8 mouse cellular contexts compared by ENCODE assay signal in the genomic region with DNA sequence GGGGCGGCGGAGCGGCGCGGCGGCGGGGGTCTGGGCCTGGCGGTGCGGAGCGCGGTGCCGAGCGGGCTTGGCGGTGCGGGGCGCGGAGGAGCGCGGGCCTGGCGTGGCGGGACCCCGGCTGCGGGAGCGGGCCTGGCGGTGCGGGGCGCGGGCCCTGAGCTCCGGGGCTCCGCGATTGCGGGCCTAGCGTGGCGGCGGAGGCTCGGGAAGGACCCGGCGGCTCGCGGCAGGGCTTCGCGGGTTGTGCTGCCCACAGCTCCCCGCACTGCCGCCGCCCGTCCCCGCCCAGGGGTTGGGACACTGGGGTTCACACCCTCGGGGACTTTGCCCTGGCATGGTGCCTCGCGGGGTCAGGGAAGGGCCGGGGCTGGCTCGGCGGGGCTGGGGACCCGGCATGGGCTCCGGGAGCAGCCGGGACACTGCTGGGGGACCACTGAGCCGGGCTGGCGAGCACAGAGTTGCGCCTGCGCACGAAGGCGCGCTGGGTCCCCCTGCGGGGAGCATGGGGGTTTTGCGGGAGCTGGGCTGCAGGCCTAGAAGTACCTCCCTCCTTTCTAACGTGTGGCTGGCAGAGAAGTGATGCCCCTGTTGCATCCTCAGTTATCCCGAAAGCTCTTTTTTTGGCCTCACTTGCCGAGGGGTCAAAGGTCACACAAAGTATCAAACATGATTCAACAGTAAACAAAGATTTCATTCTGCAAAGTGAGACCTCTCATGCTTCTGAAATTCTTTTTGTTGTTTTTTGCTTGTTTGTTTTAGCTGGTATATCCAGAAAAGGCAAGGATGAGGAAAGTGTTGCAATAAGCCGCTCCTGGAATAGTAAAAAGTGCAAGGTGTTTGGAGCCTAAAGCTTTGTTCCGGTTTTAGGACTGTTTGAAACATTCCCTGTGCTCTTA. TPM values are rescaled to one million over a fixed set of nuclear protein-coding genes. Genes with fewer than 3 reads are reported as not detected.
A peak's percentile ranks its signal among the peaks of the same experiment; 100 is the strongest.
DNase-seq lines count a peak whose midpoint lies in the region; ATAC-seq and TF ChIP-seq lines count a peak whose summit lies in the region.

Slc35d1 (minus strand) TSS at position 240 of the 896 bp plus-strand sequence.

- no peak for TF ChIP-seq EP300 in MEL (IDR thresholded peaks at IDR 0.05; ENCODE audit: low read depth in 1 of 2, low read length in 2 of 2)

- peaks cover 0 to 8% of the 10 kb centered on the region in 2 experiments; a peak in 3 of 4 replicates for H3K36me3 ChIP-seq in MEL (ENCODE audit: control insufficient read depth in 1 of 2, insufficient read depth in 2 of 2, low read length in 2 of 2)
- no peaks in the 10 kb centered on the region for H3K36me3 ChIP-seq in forebrain, embryonic 16.5 days (ENCODE audit: control insufficient read depth, insufficient read depth)
- H3K36me3 ChIP-seq in lung, embryonic 15.5 days = no peaks in the 10 kb centered on the region; the same call in 1 of the 2 replicates

- peaks cover 0 to 5% of the 10 kb centered on the region in 2 experiments; a peak in 3 of 4 replicates for H3K4me1 ChIP-seq in MEL (ENCODE audit: control insufficient read depth in 1 of 2, insufficient read depth in 2 of 2, low read length in 2 of 2)
- peaks cover 9% of the 10 kb centered on the region for H3K4me1 ChIP-seq in forebrain, embryonic 16.5 days (replicated peaks; ENCODE audit: control insufficient read depth, insufficient read depth, low read length)
- peaks cover 12% of the 10 kb centered on the region for H3K4me1 ChIP-seq in lung, embryonic 15.5 days

- TF ChIP-seq CTCF in MEL (IDR thresholded peaks at IDR 0.05 in 2 of 3, conservative IDR thresholded peaks at IDR 0.05 in 1 of 3; ENCODE audit: control insufficient read depth in 1 of 3, insufficient read depth in 1 of 3, low read depth in 2 of 3, low read length in 3 of 3, poor library complexity in 1 of 3, severe bottlenecking in 1 of 3) = no peak

- H3K27me3 ChIP-seq in MEL (ENCODE audit: control insufficient read depth in 1 of 2, insufficient read depth in 2 of 2, low read length in 2 of 2) = no peaks in the 10 kb centered on the region
- no peaks in the 10 kb centered on the region for H3K27me3 ChIP-seq in forebrain, embryonic 16.5 days (replicated peaks; ENCODE audit: control insufficient read depth, insufficient read depth, low read length)
- no peaks in the 10 kb centered on the region for H3K27me3 ChIP-seq in lung, embryonic 15.5 days

- peak within 1 kb of the TSS; percentile 91 for H3K4me3 ChIP-seq in MEL (ENCODE audit: control insufficient read depth in 1 of 2, insufficient read depth in 1 of 2, low read depth in 2 of 2, low read length in 2 of 2)
- peak within 1 kb of the TSS; percentile 84 for H3K4me3 ChIP-seq in forebrain, embryonic 16.5 days (replicated peaks; ENCODE audit: low read length)
- peak within 1 kb of the TSS; percentile 86 for H3K4me3 ChIP-seq in lung, embryonic 15.5 days

- ATAC-seq in forebrain, embryonic 16.5 days = peak; percentile 96
- peak; percentile 93 for ATAC-seq in lung, embryonic 15.5 days (ENCODE audit: borderline replicate concordance, extremely low read depth, low FRiP score, low TSS enrichment)

- peak within 1 kb of the TSS; percentile 57 for H3K27ac ChIP-seq in MEL (ENCODE audit: control insufficient read depth, low read depth, low read length)
- peak within 1 kb of the TSS; percentile 99 for H3K27ac ChIP-seq in forebrain, embryonic 16.5 days (ENCODE audit: low read length)
- peak within 1 kb of the TSS; percentile 97 for H3K27ac ChIP-seq in lung, embryonic 15.5 days

- WGBS in forebrain, embryonic 16.5 days = 2% methylated on average over 55 of the region's 70 CpGs
- 1% methylated on average over 69 of the region's 70 CpGs for WGBS in lung, embryonic 15.5 days

- no peak for TF ChIP-seq RAD21 in MEL (IDR thresholded peaks at IDR 0.05; ENCODE audit: low read depth, low read length)

- peak; percentile 77 for DNase-seq in MEL (ENCODE audit: low read depth, low spot score)
- DNase-seq in cerebellum, adult 11-12 months = peak; percentile 81
- DNase-seq in heart, postnatal 36 days = peak; percentile 75 to 84
- peak; percentile 60 to 71 for DNase-seq in layer of hippocampus, adult 8-10 months (ENCODE audit: low spot score in 2 of 2)
- peak; percentile 74 for DNase-seq in ovary, postnatal 10 days (ENCODE audit: low spot score)
- DNase-seq in thymus, postnatal 0 days (ENCODE audit: low spot score) = peak; percentile 82

- intact Hi-C loops in heart, postnatal 36 days (cut with DNase I) = loop anchor here (2.0 to 10.0 kb wide), 4 partner anchors 98 to 720 kb away; partner anchors contain the start of genes Mier1, Oma1 and Wdr78

- TF ChIP-seq POLR2A in MEL (IDR thresholded peaks at IDR 0.05; ENCODE audit: control insufficient read depth in 1 of 2, insufficient read depth in 1 of 2, low read depth in 1 of 2, low read length in 2 of 2, poor library complexity in 1 of 2) = peak in 1 of 2 experiments; percentile 54; a peak in 2 of 4 replicates

- H3K9ac ChIP-seq in MEL (ENCODE audit: control insufficient read depth, low read depth, low read length, poor library complexity, severe bottlenecking) = peak within 1 kb of the TSS; percentile 95
- H3K9ac ChIP-seq in forebrain, embryonic 16.5 days (replicated peaks; ENCODE audit: low read depth, low read length) = peak within 1 kb of the TSS; percentile 99
- peak within 1 kb of the TSS; percentile 87 for H3K9ac ChIP-seq in lung, embryonic 15.5 days

- H3K79me2 ChIP-seq in MEL (ENCODE audit: control insufficient read depth, insufficient read depth, low read length, poor library complexity) = peaks cover 14% of the 10 kb centered on the region

- H3K4me2 ChIP-seq in forebrain, embryonic 16.5 days (ENCODE audit: low read length) = peak within 1 kb of the TSS; percentile 46
- H3K4me2 ChIP-seq in lung, embryonic 15.5 days = peak within 1 kb of the TSS; percentile 67

- no peaks in the 10 kb centered on the region for H3K9me3 ChIP-seq in MEL (replicated peaks; ENCODE audit: insufficient read depth, low read length)
- H3K9me3 ChIP-seq in forebrain, embryonic 16.5 days (ENCODE audit: control insufficient read depth, low read length) = no peaks in the 10 kb centered on the region
- H3K9me3 ChIP-seq in lung, embryonic 15.5 days = no peaks in the 10 kb centered on the region

TF ChIP-seq in MEL, 35 proteins besides CTCF, POLR2A, EP300 and RAD21:
- peak; percentile 61; the same call in 1 of the 2 replicates for TF ChIP-seq NELFE (IDR thresholded peaks at IDR 0.05; ENCODE audit: low read depth, low read length)
- TF ChIP-seq MYB (IDR thresholded peaks at IDR 0.05; ENCODE audit: low read depth, low read length) = no peak
- no peak for TF ChIP-seq SMC3 (IDR thresholded peaks at IDR 0.05; ENCODE audit: low read depth, low read length)
- TF ChIP-seq HCFC1 (IDR thresholded peaks at IDR 0.05; ENCODE audit: low read depth, low read length) = 0 out of 2 replicates have a peak, but pooled peaks have one; percentile 7
- TF ChIP-seq MXI1 (IDR thresholded peaks at IDR 0.05; ENCODE audit: low read depth, low read length) = no peak
- TF ChIP-seq MAFK (IDR thresholded peaks at IDR 0.05; ENCODE audit: borderline replicate concordance, low read depth, low read length) = no peak
- TF ChIP-seq USF2 (IDR thresholded peaks at IDR 0.05; ENCODE audit: borderline replicate concordance in 1 of 2, insufficient read depth in 1 of 2, low read depth in 1 of 2, low read length in 2 of 2) = no peak
- TF ChIP-seq TBP (IDR thresholded peaks at IDR 0.05; ENCODE audit: low read depth, low read length) = peak; percentile 52; the same call in 1 of the 2 replicates
- TF ChIP-seq MEF2A (IDR thresholded peaks at IDR 0.05; ENCODE audit: extremely low read depth, insufficient replicate concordance, low read depth, low read length, poor library complexity, severe bottlenecking) = no peak
- TF ChIP-seq CHD2 (IDR thresholded peaks at IDR 0.05; ENCODE audit: low read length) = no peak
- no peak for TF ChIP-seq ETS1 (IDR thresholded peaks at IDR 0.05; ENCODE audit: low read depth, low read length)
- TF ChIP-seq MAZ (IDR thresholded peaks at IDR 0.05; ENCODE audit: low read depth, low read length) = no peak
- peak; percentile 88 for TF ChIP-seq NRF1 (IDR thresholded peaks at IDR 0.05; ENCODE audit: insufficient read depth, low read depth, low read length, poor library complexity, severe bottlenecking)
- no peak for TF ChIP-seq RCOR1 (IDR thresholded peaks at IDR 0.05; ENCODE audit: low read depth, low read length)
- TF ChIP-seq POLR2AphosphoS2 (IDR thresholded peaks at IDR 0.05; ENCODE audit: low read length) = 0 out of 2 replicates have a peak, but pooled peaks have one; percentile 47
- TF ChIP-seq ZNF384 (IDR thresholded peaks at IDR 0.05; ENCODE audit: low read depth, low read length) = no peak
- TF ChIP-seq ZMIZ1 (IDR thresholded peaks at IDR 0.05; ENCODE audit: low read depth, low read length) = no peak
- TF ChIP-seq ZC3H11A (IDR thresholded peaks at IDR 0.05; ENCODE audit: low read depth, low read length) = no peak
- no peak; the same call in 1 of the 2 replicates for TF ChIP-seq SIN3A (IDR thresholded peaks at IDR 0.05; ENCODE audit: low read length)
- no peak for TF ChIP-seq CHD1 (IDR thresholded peaks at IDR 0.05; ENCODE audit: low read depth, low read length)
- TF ChIP-seq MAX (IDR thresholded peaks at IDR 0.05; ENCODE audit: low read length) = no peak
- TF ChIP-seq USF1 (IDR thresholded peaks at IDR 0.05; ENCODE audit: low read depth, low read length) = no peak
- TF ChIP-seq TCF12 (IDR thresholded peaks at IDR 0.05; ENCODE audit: low read depth, low read length) = 0 out of 2 replicates have a peak, but pooled peaks have one; percentile 5
- TF ChIP-seq BHLHE40 (IDR thresholded peaks at IDR 0.05; ENCODE audit: borderline replicate concordance, low read depth, low read length) = no peak
- TF ChIP-seq KAT2A (conservative IDR thresholded peaks at IDR 0.05; ENCODE audit: low read depth, low read length) = no peak
- TF ChIP-seq ZKSCAN1 (IDR thresholded peaks at IDR 0.05; ENCODE audit: low read depth, low read length) = no peak

RNA-seq across cellular contexts. Expression of gene Slc35d1, which starts in this region (rescaled TPM):
- 5.0 TPM in 2 replicates for total RNA-seq in MEL (2012; rRNA removed)
- 10 to 100 TPM in 1 of 2 experiments, 1 to 10 TPM in 1; 10.0 to 33.7 TPM for polyA plus RNA-seq in MEL (2012; ENCODE audit: insufficient read depth in 1 of 2, insufficient read length in 2 of 2, low read depth in 1 of 2, low replicate concordance in 2 of 2, missing spikeins in 1 of 2)
- 3.7 and 5.8 TPM in 2 replicates for polyA plus RNA-seq in forebrain, embryonic 16.5 days (2015; fragmentation: Nextera tagmentation; extraction: Ambion mirVana)
- 10 to 100 TPM in 1 of 2 experiments, 1 to 10 TPM in 1; 6.0 to 10.1 TPM for total RNA-seq in heart, postnatal 36 days (2021)
- total RNA-seq in layer of hippocampus, adult 8-10 months (2022) = 10 to 100 TPM; 13.2 to 15.4 (median 13.8) TPM
- 8.0 and 10.7 TPM in 2 replicates for polyA plus RNA-seq in lung, embryonic 15.5 days (2015; fragmentation: Nextera tagmentation; extraction: Ambion mirVana)
- polyA plus RNA-seq in thymus, postnatal 0 days (2015; fragmentation: Nextera tagmentation; extraction: Ambion mirVana) = 24.1 and 26.6 TPM in 2 replicates

Comparison
In these comparisons a context has a peak if more than half of its experiments do, and no peak if none do; other contexts are left out.
1. Peak in every context shown above with its lines: DNase-seq, ATAC-seq, H3K4me3 ChIP-seq and H3K27ac ChIP-seq.